Mouse (Mus musculus) hindbrain, embryonic 16.5 days (tissue): ENCODE data around the gene Cep152. TPM values are rescaled to one million over a fixed set of nuclear protein-coding genes. Genes with fewer than 3 reads are reported as not detected.

Experiments
- ATAC-seq: fragments of 200-750 bp; cut with Nextera tagmentation; 2 replicates; pipeline ENCODE4 v1.8.0; 2017; ENCODE audit warnings: moderate TSS enrichment, moderate library complexity
- H3K27ac ChIP-seq: fragments of 300-500 bp; sonication (generic); 2 replicates; pipeline ENCODE4 v1.5.1; 2014; ENCODE audit warnings: low read depth, mild to moderate bottlenecking, control low read depth, low read length, moderate library complexity
- H3K27me3 ChIP-seq: fragments of 300-500 bp; sonication (generic); replicated peaks from 2 replicates; pipeline ENCODE4 v1.6.1; 2014; ENCODE audit warnings: low read length; ENCODE audit not compliant: control insufficient read depth, insufficient read depth
- H3K36me3 ChIP-seq: fragments of 300-500 bp; sonication (generic); 2 replicates; pipeline ENCODE4 v1.6.1; 2014; ENCODE audit warnings: mild to moderate bottlenecking, low read length, moderate library complexity, mixed read lengths; ENCODE audit not compliant: control insufficient read depth, insufficient read depth
- H3K4me1 ChIP-seq: fragments of 300-500 bp; sonication (generic); 2 replicates; pipeline ENCODE4 v1.6.1; 2014; ENCODE audit warnings: low read depth, low read length; ENCODE audit not compliant: control insufficient read depth, insufficient read depth
- H3K4me2 ChIP-seq: fragments of 300-500 bp; sonication (generic); 2 replicates; pipeline ENCODE4 v1.6.1; 2014; ENCODE audit warnings: mild to moderate bottlenecking, low read length, control low read depth, moderate library complexity
- H3K4me3 ChIP-seq: fragments of 300-500 bp; sonication (generic); 2 replicates; pipeline ENCODE4 v1.5.1; 2014; ENCODE audit warnings: mild to moderate bottlenecking, low read length, control low read depth, moderate library complexity
- H3K9ac ChIP-seq: fragments of 300-500 bp; sonication (generic); 2 replicates; pipeline ENCODE4 v1.6.1; 2014; ENCODE audit warnings: low read depth, mild to moderate bottlenecking, control low read depth, low read length, moderate library complexity
- H3K9me3 ChIP-seq: fragments of 300-500 bp; sonication (generic); 2 replicates; pipeline ENCODE4 v1.6.1; 2014; ENCODE audit warnings: mild to moderate bottlenecking, low read length, moderate library complexity; ENCODE audit not compliant: control insufficient read depth
- WGBS: fragments of 180-500 bp; shearing (Covaris S2); extraction: QIAGEN DNeasy Blood & Tissue Kit; methylation state at CpG from one replicate; pipeline ENCODE4 v1.1.7; 2014; 5-methylcytosine and 5-hydroxymethylcytosine counted together
- polyA plus RNA-seq: library from polyadenylated mRNA; unstranded; fragments of >200 nt; fragmentation: Nextera tagmentation; extraction: Ambion mirVana; gene quantifications from 2 replicates; pipeline ENCODE4 v1.2.1, GENCODE M21; 2015

Gene Cep152
- polyA plus RNA-seq, 1 experiment from 2014 or later: 2.4 TPM

GRCm38 (mm10) chr2:125589287-125589686, 35.6 kb downstream of the Cep152 start:
- H3K36me3 ChIP-seq: peaks cover 8% of the 10 kb centered on the region
- no peak for ATAC-seq

GRCm38 (mm10) chr2:125581081-125581480, 43.8 kb downstream of the Cep152 start:
- Histone ChIP-seq H3K9me3 (no peaks in the 10 kb centered on the region), H3K27ac (no peak overlapping the region), H3K9ac (no peak overlapping the region), H3K36me3 (peaks cover 10% of the 10 kb centered on the region), H3K4me2 (no peak overlapping the region), H3K4me1 (no peaks in the 10 kb centered on the region), H3K27me3 (no peaks in the 10 kb centered on the region), H3K4me3 (no peak overlapping the region)
- no peak for ATAC-seq
- WGBS: 91% methylated on average over 5 of the region's 5 CpGs

More at GRCm38 (mm10) chr2:125589287-125589686, 35.6 kb downstream of the Cep152 start:
- no peak overlapping the region for H3K9ac ChIP-seq
- no peaks in the 10 kb centered on the region for H3K4me1 ChIP-seq
- no peak overlapping the region for H3K4me3 ChIP-seq
- WGBS: 95% methylated on average over 12 of the region's 12 CpGs
- no peaks in the 10 kb centered on the region for H3K9me3 ChIP-seq
- H3K27me3 ChIP-seq: no peaks in the 10 kb centered on the region
- H3K27ac ChIP-seq: no peak overlapping the region
- no peak overlapping the region for H3K4me2 ChIP-seq

DNA sequence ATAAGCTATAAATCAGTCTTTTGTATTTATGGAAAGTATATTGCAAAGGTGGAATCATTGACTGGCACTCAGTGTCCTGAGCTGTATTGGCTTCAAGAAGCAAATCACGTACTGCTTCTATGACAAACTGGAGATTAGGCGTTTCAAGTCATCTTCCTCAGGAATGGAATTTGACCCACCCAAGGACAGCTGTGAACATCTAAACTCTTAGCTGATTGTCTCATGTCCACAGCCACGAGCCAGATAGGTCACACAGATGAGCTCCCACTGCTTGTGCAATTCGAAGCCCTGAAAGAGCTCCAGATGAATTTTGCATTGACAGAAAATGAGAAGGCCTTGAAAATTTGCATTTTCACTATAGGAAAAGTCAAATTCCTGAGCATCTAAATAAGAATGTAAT, 47.2 kb downstream of the Cep152 start:
- 76% methylated on average over 4 of the region's 4 CpGs for WGBS
- Histone ChIP-seq H3K9ac (no peak overlapping the region), H3K36me3 (peaks cover 9% of the 10 kb centered on the region; the same call in 1 of the 2 replicates)

DNA sequence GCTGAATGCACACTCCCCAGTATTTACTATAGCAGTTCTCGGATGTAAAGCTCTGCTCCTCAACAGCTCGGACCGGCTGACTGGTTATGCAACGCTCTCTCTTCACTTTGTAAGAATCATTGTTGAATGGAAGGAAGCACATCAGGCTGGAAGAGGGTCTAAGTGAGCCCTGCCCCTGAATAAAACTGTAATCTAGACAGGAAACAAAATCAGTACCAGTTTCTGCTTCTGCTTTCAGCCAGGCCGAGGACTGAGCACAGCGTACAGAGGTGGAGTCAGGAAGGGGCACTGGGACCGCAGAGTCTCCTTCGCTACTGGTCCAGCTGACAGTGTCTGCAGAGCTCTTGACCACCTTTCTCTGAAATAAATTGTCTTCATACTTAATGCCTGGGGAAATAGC, 48.4 kb downstream of the Cep152 start:
- Histone ChIP-seq H3K27me3 (no peaks in the 10 kb centered on the region), H3K9ac (no peak overlapping the region), H3K27ac (no peak overlapping the region), H3K4me3 (no peak overlapping the region), H3K4me1 (no peaks in the 10 kb centered on the region), H3K36me3 (peaks cover 7% of the 10 kb centered on the region; the same call in 1 of the 2 replicates), H3K9me3 (no peaks in the 10 kb centered on the region), H3K4me2 (no peak overlapping the region)
- 86% methylated on average over 8 of the region's 8 CpGs for WGBS
- no peak for ATAC-seq

More for the DNA sequence above, 47.2 kb downstream of the Cep152 start:
- no peaks in the 10 kb centered on the region for H3K27me3 ChIP-seq
- no peak overlapping the region for H3K4me2 ChIP-seq
- H3K27ac ChIP-seq: no peak overlapping the region
- H3K4me3 ChIP-seq: no peak overlapping the region
- ATAC-seq: no peak
- no peaks in the 10 kb centered on the region for H3K9me3 ChIP-seq
- H3K4me1 ChIP-seq: no peaks in the 10 kb centered on the region

DNA sequence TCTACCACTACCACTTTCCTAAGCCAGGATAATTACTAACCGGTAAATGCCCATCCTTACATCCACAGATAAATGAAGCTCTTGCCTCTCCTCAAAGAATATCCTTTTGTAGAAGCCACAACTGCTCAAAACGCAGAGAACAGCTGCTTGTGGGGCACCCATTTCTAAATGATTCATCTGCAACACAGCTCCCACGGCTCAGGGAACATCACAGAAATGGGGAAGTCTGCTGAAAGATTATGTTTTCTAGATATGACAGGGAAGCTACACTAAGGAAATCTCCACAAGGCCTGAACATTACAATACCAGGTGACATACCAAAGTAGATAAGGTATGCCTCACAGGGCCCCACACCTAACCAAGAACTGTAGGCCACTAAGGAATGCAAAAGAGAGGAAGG, 49.1 kb downstream of the Cep152 start:
- no peaks in the 10 kb centered on the region for H3K4me1 ChIP-seq
- 94% methylated on average over 3 of the region's 3 CpGs for WGBS
- H3K4me2 ChIP-seq: no peak overlapping the region
- 0 out of 2 replicates have a peak, but pooled peaks cover 2% of the 10 kb centered on the region for H3K36me3 ChIP-seq
- H3K4me3 ChIP-seq: no peak overlapping the region
- no peaks in the 10 kb centered on the region for H3K27me3 ChIP-seq
- H3K9ac ChIP-seq: no peak overlapping the region
- H3K9me3 ChIP-seq: no peaks in the 10 kb centered on the region
- no peak for ATAC-seq
- H3K27ac ChIP-seq: no peak overlapping the region

DNA sequence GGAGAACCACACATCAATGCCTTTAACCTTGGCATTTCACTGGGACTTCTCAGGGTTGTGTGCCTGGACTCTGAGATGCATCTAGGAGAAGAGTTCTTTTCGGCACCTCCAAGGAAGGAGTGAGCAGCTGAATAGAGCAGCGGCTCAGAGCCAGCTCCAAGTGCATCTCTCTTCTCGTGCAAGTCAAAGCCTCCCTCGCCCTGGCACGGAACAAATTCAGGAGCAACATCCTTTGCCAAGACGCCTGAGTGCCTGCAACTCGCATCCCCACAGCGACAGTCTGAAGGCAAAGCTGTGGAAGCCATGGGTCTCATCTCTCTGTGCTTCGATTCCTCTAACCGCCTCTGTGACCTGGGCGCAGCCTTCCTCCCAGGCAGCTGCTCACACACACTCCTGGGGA, 61.0 kb downstream of the Cep152 start:
- WGBS: 86% methylated on average over 11 of the region's 11 CpGs
- no peaks in the 10 kb centered on the region for H3K27me3 ChIP-seq
- no peak overlapping the region for H3K4me3 ChIP-seq
- peaks cover 4% of the 10 kb centered on the region; the same call in 1 of the 2 replicates for H3K4me1 ChIP-seq
- H3K4me2 ChIP-seq: no peak overlapping the region
- H3K9me3 ChIP-seq: no peaks in the 10 kb centered on the region
- no peak overlapping the region for H3K9ac ChIP-seq
- peak; percentile 37; the same call in 1 of the 2 replicates for ATAC-seq
- no peaks in the 10 kb centered on the region; the same call in 1 of the 2 replicates for H3K36me3 ChIP-seq
- H3K27ac ChIP-seq: no peak overlapping the region

- Histone ChIP-seq H3K27me3 (no peaks in the 10 kb centered on the region), H3K4me2 (no peak overlapping the region), H3K4me1 (peaks cover 4% of the 10 kb centered on the region; the same call in 1 of the 2 replicates), H3K9ac (no peak overlapping the region), H3K27ac (no peak overlapping the region), H3K36me3 (no peaks in the 10 kb centered on the region; the same call in 1 of the 2 replicates), H3K9me3 (no peaks in the 10 kb centered on the region), H3K4me3 (no peak overlapping the region)
- 84% methylated on average over 8 of the region's 8 CpGs for WGBS
- ATAC-seq: no peak
Measured at GRCm38 (mm10) chr2:125562407-125562806, 62.5 kb downstream of the Cep152 start.

DNA sequence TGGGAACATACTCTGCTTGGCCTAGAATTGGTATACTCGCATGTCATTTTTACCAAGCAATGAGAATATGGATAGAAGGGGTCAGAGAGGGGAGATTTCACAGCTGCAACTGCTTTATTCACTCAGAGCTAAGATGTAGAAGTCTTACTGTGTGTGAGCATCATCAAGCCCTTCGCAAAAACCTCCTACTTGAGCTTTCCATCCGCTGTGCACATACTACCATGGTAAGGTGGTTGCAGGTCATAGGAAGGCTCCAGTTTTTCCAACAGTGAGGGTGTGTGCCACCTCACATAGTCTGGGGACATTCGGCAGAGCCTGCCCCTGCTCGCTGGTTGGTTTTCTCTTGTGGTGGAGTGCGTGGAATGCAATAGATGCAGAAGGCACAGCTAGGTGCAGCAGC, 64.9 kb downstream of the Cep152 start:
- H3K4me1 ChIP-seq: peaks cover 4% of the 10 kb centered on the region; the same call in 1 of the 2 replicates
- H3K9ac ChIP-seq: no peak overlapping the region
- no peak overlapping the region for H3K27ac ChIP-seq
- H3K4me3 ChIP-seq: no peak overlapping the region
- 77% methylated on average over 6 of the region's 6 CpGs for WGBS
- no peaks in the 10 kb centered on the region for H3K36me3 ChIP-seq
- no peak overlapping the region for H3K4me2 ChIP-seq
- no peak for ATAC-seq
- H3K9me3 ChIP-seq: peaks cover 4% of the 10 kb centered on the region
- H3K27me3 ChIP-seq: no peaks in the 10 kb centered on the region

DNA sequence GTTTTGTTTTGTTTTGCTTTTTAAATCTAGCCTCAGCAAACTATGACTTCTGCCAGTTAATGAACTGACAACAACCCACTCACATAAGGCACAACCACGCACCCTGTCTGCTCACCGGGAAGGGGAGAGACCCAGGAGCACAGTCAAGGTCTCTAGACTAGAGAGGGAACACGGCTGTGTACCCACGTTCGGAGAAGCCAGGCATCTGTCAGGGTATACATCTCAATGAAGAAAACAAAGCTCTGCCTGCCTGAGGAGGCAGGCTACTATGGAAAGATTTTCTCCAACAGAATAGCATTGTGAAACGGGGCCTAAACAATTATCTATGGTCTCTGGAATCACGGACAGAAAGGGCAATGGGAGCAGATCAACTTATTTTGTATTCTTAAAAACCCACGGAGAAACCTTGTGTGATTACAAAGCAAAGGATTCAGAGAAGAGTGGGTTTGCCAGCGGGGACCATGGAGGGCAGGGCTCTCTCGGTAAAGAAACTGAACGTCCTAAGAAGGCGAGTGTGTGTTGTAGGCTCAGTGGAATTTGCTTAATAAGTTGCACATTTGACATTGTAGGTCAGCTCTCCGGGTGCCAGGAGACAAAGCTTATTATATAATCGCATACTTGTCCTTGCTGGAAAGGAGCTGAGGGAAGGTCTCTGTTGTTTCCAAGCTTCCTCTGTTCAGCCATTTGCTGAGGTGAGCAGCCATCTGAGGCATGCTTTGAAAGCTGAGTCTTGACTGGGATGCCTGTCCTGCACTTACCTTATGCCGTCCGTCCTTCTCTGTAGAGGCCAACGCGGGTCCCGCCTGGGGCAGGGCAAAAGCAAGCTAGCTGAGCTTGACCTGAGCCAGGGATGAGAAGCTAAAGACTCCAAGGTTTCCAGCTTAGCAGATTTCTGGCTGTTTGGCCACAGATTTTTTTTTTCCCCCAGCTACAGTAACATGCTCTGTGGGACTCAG, 66.0 kb downstream of the Cep152 start:
- Histone ChIP-seq H3K27ac (no peak overlapping the region; the same call in 1 of the 2 replicates), H3K4me1 (peaks cover 4% of the 10 kb centered on the region; the same call in 1 of the 2 replicates), H3K4me2 (no peak overlapping the region), H3K9ac (no peak overlapping the region), H3K4me3 (no peak overlapping the region), H3K36me3 (no peaks in the 10 kb centered on the region), H3K27me3 (no peaks in the 10 kb centered on the region), H3K9me3 (peaks cover 4% of the 10 kb centered on the region)
- no peak; the same call in 1 of the 2 replicates for ATAC-seq
- 37% methylated on average over 19 of the region's 19 CpGs for WGBS
